Mouse (Mus musculus) right cerebral cortex, postnatal 25 days (tissue): ENCODE measurements at regions not wholly inside any gene's neighbourhood (a gene's known extent, or its start where the extent isn't known, plus 50 kb on each side); places are given as distances from the start of the nearest gene placed in this dataset.

Experiments used
- DNase-seq: peaks from one replicate; pipeline ENCODE4 v3.0.0; 2022

GRCm38 (mm10) chr3:64898610-64899009 lies 54.0 kb upstream of the Vmn2r7 start:
- no peak for DNase-seq

GRCm38 (mm10) chr3:64901317-64901892 lies 56.8 kb upstream of the Vmn2r7 start:
- DNase-seq, result no peak

GRCm38 (mm10) chr3:64949307-64949706 lies 104.7 kb upstream of the Vmn2r7 start:
- peak; percentile 9 for DNase-seq

- no peak for DNase-seq
Observed at GRCm38 (mm10) chr3:64964667-64965415, 120.3 kb upstream of the Vmn2r7 start.

GRCm38 (mm10) chr3:64965416-64965980 lies 120.9 kb upstream of the Vmn2r7 start:
- no peak for DNase-seq

GRCm38 (mm10) chr3:64968275-64968674 lies 123.7 kb upstream of the Vmn2r7 start:
- DNase-seq, result no peak

GRCm38 (mm10) chr3:64984369-64984768 lies 124.8 kb upstream of the Kcnab1 start:
- DNase-seq, result no peak

- peak; percentile 23 for DNase-seq
Observed at GRCm38 (mm10) chr3:64987665-64988064, 121.5 kb upstream of the Kcnab1 start.

- no peak for DNase-seq
Observed at GRCm38 (mm10) chr3:64996451-64996850, 112.7 kb upstream of the Kcnab1 start.

GRCm38 (mm10) chr3:64997552-64997951 lies 111.6 kb upstream of the Kcnab1 start:
- DNase-seq, result no peak

- DNase-seq, result no peak
Observed at GRCm38 (mm10) chr3:65001131-65001530, 108.1 kb upstream of the Kcnab1 start.

- DNase-seq, result no peak
Observed at GRCm38 (mm10) chr3:65002578-65002977, 106.6 kb upstream of the Kcnab1 start.

GRCm38 (mm10) chr3:65006127-65006526 lies 103.1 kb upstream of the Kcnab1 start:
- DNase-seq, result no peak

- no peak for DNase-seq
Observed at GRCm38 (mm10) chr3:65006565-65006964, 102.6 kb upstream of the Kcnab1 start.

- DNase-seq, result no peak
Observed at GRCm38 (mm10) chr3:65023876-65024275, 85.3 kb upstream of the Kcnab1 start.

- DNase-seq, result peak; percentile 19
Observed at GRCm38 (mm10) chr3:65037626-65038025, 71.6 kb upstream of the Kcnab1 start.

GRCm38 (mm10) chr3:65047879-65048278 lies 61.3 kb upstream of the Kcnab1 start:
- no peak for DNase-seq

GRCm38 (mm10) chr3:65055401-65055800 lies 53.8 kb upstream of the Kcnab1 start:
- no peak for DNase-seq
